Mouse (Mus musculus): Measurements from ENCODE around the gene Cdh4. TPM values are rescaled to one million over a fixed set of nuclear protein-coding genes. Genes with fewer than 3 reads are reported as not detected.
A peak's percentile ranks its signal among the peaks of the same experiment; 100 is the strongest.

Cdh4 gene
- total RNA-seq, 1 experiment = 1.9 TPM

- no peaks in the 10 kb centered on the region for H3K9me3 ChIP-seq (ENCODE audit: control insufficient read depth, insufficient read depth, low read depth, low read length)
Measured at GRCm38 (mm10) chr2:179775999-179776705, 333.9 kb downstream of the Cdh4 start.

GRCm38 (mm10) chr2:179779266-179779665 is 337.0 kb downstream of the Cdh4 start:
- in situ Hi-C loops (cut with MboI; ENCODE audit: low sequenced_read_pairs in 2 of 2, unreplicated experiment in 2 of 2) = no loop called here

More at GRCm38 (mm10) chr2:179775999-179776705, 333.9 kb downstream of the Cdh4 start:
- no peak for TF ChIP-seq ZC3H11A (IDR thresholded peaks at IDR 0.05; ENCODE audit: borderline replicate concordance, low read depth, low read length)
- no peak for TF ChIP-seq CHD2 (IDR thresholded peaks at IDR 0.05; ENCODE audit: low read depth, low read length)
- no peak for TF ChIP-seq MAFK (IDR thresholded peaks at IDR 0.05; ENCODE audit: insufficient read depth, low read depth, low read length)
- no peak for TF ChIP-seq HCFC1 (IDR thresholded peaks at IDR 0.05; ENCODE audit: borderline replicate concordance, insufficient read depth, low read length)
- no peak for TF ChIP-seq ZNF384 (IDR thresholded peaks at IDR 0.05; ENCODE audit: low read depth, low read length)
- Histone ChIP-seq H3K36me3 (ENCODE audit: control insufficient read depth, insufficient read depth, low read length, poor library complexity, severe bottlenecking) (no peaks in the 10 kb centered on the region), H3K4me3 (ENCODE audit: insufficient read depth in 1 of 2, low read depth in 1 of 2, low read length in 2 of 2, poor library complexity in 1 of 2, severe bottlenecking in 1 of 2) (no peak overlapping the region), H3K4me1 (ENCODE audit: control insufficient read depth in 2 of 2, insufficient read depth in 2 of 2, low read length in 2 of 2, poor library complexity in 1 of 2) (peaks cover 2 to 13% of the 10 kb centered on the region in 2 experiments; a peak in 3 of 4 replicates), H3K9ac (ENCODE audit: insufficient read depth, low read depth, low read length, poor library complexity, severe bottlenecking) (no peak overlapping the region), H3K27ac (ENCODE audit: insufficient read depth, low read depth, low read length, poor library complexity, severe bottlenecking) (no peak overlapping the region)
- in situ Hi-C loops (cut with MboI; ENCODE audit: low sequenced_read_pairs in 2 of 2, unreplicated experiment in 2 of 2) = no loop called here
- DNase-seq (ENCODE audit: low read depth, low spot score) = no peak

GRCm38 (mm10) chr2:179780961-179781360 is 338.7 kb downstream of the Cdh4 start:
- no peak overlapping the region for H3K4me3 ChIP-seq (ENCODE audit: insufficient read depth in 1 of 2, low read depth in 1 of 2, low read length in 2 of 2, poor library complexity in 1 of 2, severe bottlenecking in 1 of 2)
- peaks cover 0 to 2% of the 10 kb centered on the region in 2 experiments; a peak in 1 of 4 replicates for H3K4me1 ChIP-seq (ENCODE audit: control insufficient read depth in 2 of 2, insufficient read depth in 2 of 2, low read length in 2 of 2, poor library complexity in 1 of 2)
- no peak overlapping the region for H3K9ac ChIP-seq (ENCODE audit: insufficient read depth, low read depth, low read length, poor library complexity, severe bottlenecking)
- H3K27ac ChIP-seq (ENCODE audit: insufficient read depth, low read depth, low read length, poor library complexity, severe bottlenecking) = no peak overlapping the region
- H3K36me3 ChIP-seq (ENCODE audit: control insufficient read depth, insufficient read depth, low read length, poor library complexity, severe bottlenecking) = no peaks in the 10 kb centered on the region
- in situ Hi-C loops (cut with MboI; ENCODE audit: low sequenced_read_pairs in 2 of 2, unreplicated experiment in 2 of 2) = no loop called here
- DNase-seq (ENCODE audit: low read depth, low spot score) = no peak
- H3K9me3 ChIP-seq (ENCODE audit: control insufficient read depth, insufficient read depth, low read depth, low read length) = no peaks in the 10 kb centered on the region
- TF ChIP-seq CHD2 (IDR thresholded peaks at IDR 0.05; ENCODE audit: low read depth, low read length) (no peak), ZC3H11A (IDR thresholded peaks at IDR 0.05; ENCODE audit: borderline replicate concordance, low read depth, low read length) (no peak), HCFC1 (IDR thresholded peaks at IDR 0.05; ENCODE audit: borderline replicate concordance, insufficient read depth, low read length) (no peak), ZNF384 (IDR thresholded peaks at IDR 0.05; ENCODE audit: low read depth, low read length) (no peak), MAFK (IDR thresholded peaks at IDR 0.05; ENCODE audit: insufficient read depth, low read depth, low read length) (no peak)

More at GRCm38 (mm10) chr2:179779266-179779665, 337.0 kb downstream of the Cdh4 start:
- H3K27ac ChIP-seq (ENCODE audit: insufficient read depth, low read depth, low read length, poor library complexity, severe bottlenecking) = no peak overlapping the region
- DNase-seq (ENCODE audit: low read depth, low spot score) = no peak
- no peaks in the 10 kb centered on the region for H3K36me3 ChIP-seq (ENCODE audit: control insufficient read depth, insufficient read depth, low read length, poor library complexity, severe bottlenecking)
- TF ChIP-seq ZNF384 (IDR thresholded peaks at IDR 0.05; ENCODE audit: low read depth, low read length) = no peak
- no peak for TF ChIP-seq HCFC1 (IDR thresholded peaks at IDR 0.05; ENCODE audit: borderline replicate concordance, insufficient read depth, low read length)
- TF ChIP-seq CHD2 (IDR thresholded peaks at IDR 0.05; ENCODE audit: low read depth, low read length) = no peak
- TF ChIP-seq MAFK (IDR thresholded peaks at IDR 0.05; ENCODE audit: insufficient read depth, low read depth, low read length) = no peak
- TF ChIP-seq ZC3H11A (IDR thresholded peaks at IDR 0.05; ENCODE audit: borderline replicate concordance, low read depth, low read length) = no peak
- no peaks in the 10 kb centered on the region for H3K9me3 ChIP-seq (ENCODE audit: control insufficient read depth, insufficient read depth, low read depth, low read length)
- H3K9ac ChIP-seq (ENCODE audit: insufficient read depth, low read depth, low read length, poor library complexity, severe bottlenecking) = no peak overlapping the region
- H3K4me3 ChIP-seq (ENCODE audit: insufficient read depth in 1 of 2, low read depth in 1 of 2, low read length in 2 of 2, poor library complexity in 1 of 2, severe bottlenecking in 1 of 2) = no peak overlapping the region
- H3K4me1 ChIP-seq (ENCODE audit: control insufficient read depth in 2 of 2, insufficient read depth in 2 of 2, low read length in 2 of 2, poor library complexity in 1 of 2) = peaks cover 2 to 10% of the 10 kb centered on the region in 2 experiments; a peak in 3 of 4 replicates

GRCm38 (mm10) chr2:179787256-179787655 is 345.0 kb downstream of the Cdh4 start:
- Histone ChIP-seq H3K9ac (ENCODE audit: insufficient read depth, low read depth, low read length, poor library complexity, severe bottlenecking) (no peak overlapping the region), H3K36me3 (ENCODE audit: control insufficient read depth, insufficient read depth, low read length, poor library complexity, severe bottlenecking) (no peaks in the 10 kb centered on the region), H3K4me1 (ENCODE audit: control insufficient read depth in 2 of 2, insufficient read depth in 2 of 2, low read length in 2 of 2, poor library complexity in 1 of 2) (peaks cover 2 to 3% of the 10 kb centered on the region in 2 experiments; a peak in 1 of 4 replicates), H3K27ac (ENCODE audit: insufficient read depth, low read depth, low read length, poor library complexity, severe bottlenecking) (peak overlapping the region; percentile 25; the same call in 1 of the 2 replicates), H3K9me3 (ENCODE audit: control insufficient read depth, insufficient read depth, low read depth, low read length) (no peaks in the 10 kb centered on the region), H3K4me3 (ENCODE audit: insufficient read depth in 1 of 2, low read depth in 1 of 2, low read length in 2 of 2, poor library complexity in 1 of 2, severe bottlenecking in 1 of 2) (no peak overlapping the region)
- TF ChIP-seq MAFK (IDR thresholded peaks at IDR 0.05; ENCODE audit: insufficient read depth, low read depth, low read length) (no peak), ZC3H11A (IDR thresholded peaks at IDR 0.05; ENCODE audit: borderline replicate concordance, low read depth, low read length) (no peak), CHD2 (IDR thresholded peaks at IDR 0.05; ENCODE audit: low read depth, low read length) (no peak), HCFC1 (IDR thresholded peaks at IDR 0.05; ENCODE audit: borderline replicate concordance, insufficient read depth, low read length) (no peak), ZNF384 (IDR thresholded peaks at IDR 0.05; ENCODE audit: low read depth, low read length) (no peak)
- DNase-seq (ENCODE audit: low read depth, low spot score) = no peak
- in situ Hi-C loops (cut with MboI; ENCODE audit: low sequenced_read_pairs in 2 of 2, unreplicated experiment in 2 of 2) = no loop called here
